Mouse (Mus musculus) left cerebral cortex, adult 9 months (tissue): ENCODE results near the gene Ankrd22.

Experiments
- DNase-seq, 2 experiments: peaks; one replicate each; pipeline ENCODE4 v3.0.0; 2022; ENCODE audit warnings: low spot score in 2 of 2

Ankrd22 gene

DNA sequence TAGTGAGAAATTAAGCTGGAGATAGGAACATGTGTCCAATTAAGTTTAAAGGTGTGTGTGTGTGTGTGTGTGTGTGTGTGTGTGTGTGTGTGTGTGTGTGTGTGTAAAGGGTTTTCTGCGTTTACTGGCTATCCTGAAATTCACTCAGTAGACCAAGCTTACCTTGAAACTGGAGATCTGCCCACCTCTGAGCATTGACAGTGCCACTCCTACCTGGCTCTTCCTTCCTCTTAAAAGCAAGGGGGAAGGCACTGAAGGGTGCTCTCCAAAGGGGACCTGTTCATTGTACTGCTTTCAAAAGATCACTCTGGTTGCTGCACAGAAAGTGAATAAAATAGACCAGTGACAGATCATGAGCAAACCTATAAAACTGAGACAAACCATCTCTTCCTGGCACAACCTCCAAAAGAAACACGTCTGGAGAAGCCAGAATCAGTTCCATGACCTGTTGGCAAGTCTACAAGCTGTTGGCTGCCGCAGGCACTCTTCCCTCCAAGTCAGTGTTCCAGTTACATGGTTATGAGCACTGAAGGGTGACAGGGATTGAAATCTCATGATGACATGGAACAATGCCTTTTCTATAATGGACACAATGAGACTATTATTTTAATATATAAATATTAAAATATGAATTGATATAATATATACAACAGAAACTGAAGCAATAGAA is 76.7 kb downstream of the Ankrd22 start:
- DNase-seq, result no peak

DNA sequence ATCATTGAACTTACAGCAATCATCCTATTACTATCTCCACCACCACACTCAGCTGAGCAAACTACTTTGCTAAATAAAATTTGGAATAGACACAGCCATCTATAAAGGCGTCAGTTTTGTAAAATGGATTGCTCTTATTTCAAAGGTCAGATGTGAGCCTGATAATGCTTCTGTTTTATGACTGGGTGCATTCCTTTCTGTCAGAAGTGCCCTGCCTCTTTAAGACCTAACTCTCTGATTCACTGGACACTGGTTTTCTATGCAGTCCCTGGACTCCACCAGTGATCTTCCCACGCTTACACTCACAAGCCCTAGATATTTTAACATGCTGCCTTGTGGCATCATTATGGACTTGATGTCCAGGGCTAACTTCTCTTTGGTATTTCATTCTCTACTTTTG is 87.7 kb downstream of the Ankrd22 start:
- no peak for DNase-seq

DNA sequence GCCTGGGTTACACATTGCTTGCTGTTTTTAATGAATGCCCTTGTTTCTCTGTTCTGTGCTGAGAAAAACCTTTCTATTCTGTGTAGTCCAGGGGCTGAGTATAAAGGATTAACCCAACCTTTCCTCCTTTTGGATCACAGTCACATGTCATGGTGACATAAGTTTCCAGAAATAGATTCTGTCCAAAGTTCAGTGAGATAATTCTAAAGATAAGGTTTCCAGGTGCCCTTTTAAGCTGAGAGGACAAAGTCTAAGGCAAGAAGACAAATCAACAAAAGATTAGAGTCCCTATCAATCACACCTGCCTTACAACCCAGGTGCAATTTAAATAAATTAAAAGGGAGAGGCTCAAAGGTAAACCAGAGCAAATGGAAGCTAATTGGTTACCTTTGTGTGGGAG is 91.6 kb downstream of the Ankrd22 start:
- no peak for DNase-seq
